Mouse (Mus musculus) right cerebral cortex, postnatal 4 days (tissue): Measurements from ENCODE around the gene 4933402J07Rik.

ENCODE experiments used
- DNase-seq: peaks from one replicate; pipeline ENCODE4 v3.0.0-alpha.2; 2022

The 4933402J07Rik gene

GRCm38 (mm10) chr8:87563553-87563952, at the start of gene 4933402J07Rik:
4933402J07Rik (plus strand) TSS chr8:87563853.
- no peak for DNase-seq

- no peak for DNase-seq
Measured at GRCm38 (mm10) chr8:87517132-87517531, 46.5 kb upstream of the 4933402J07Rik start.

- no peak for DNase-seq
Measured at GRCm38 (mm10) chr8:87525006-87525405, 38.6 kb upstream of the 4933402J07Rik start.

GRCm38 (mm10) chr8:87531176-87531575, 32.5 kb upstream of the 4933402J07Rik start:
- DNase-seq: no peak

GRCm38 (mm10) chr8:87533476-87533875, 30.2 kb upstream of the 4933402J07Rik start:
- DNase-seq: no peak

- DNase-seq: no peak
Measured at GRCm38 (mm10) chr8:87534846-87535245, 28.8 kb upstream of the 4933402J07Rik start.

GRCm38 (mm10) chr8:87536615-87537329, 26.9 kb upstream of the 4933402J07Rik start:
- DNase-seq: peak; percentile 86

GRCm38 (mm10) chr8:87539829-87540394, 23.7 kb upstream of the 4933402J07Rik start:
- DNase-seq: peak; percentile 15

- no peak for DNase-seq
Measured at GRCm38 (mm10) chr8:87549881-87550280, 13.8 kb upstream of the 4933402J07Rik start.

GRCm38 (mm10) chr8:87552801-87553200, 10.9 kb upstream of the 4933402J07Rik start:
- no peak for DNase-seq

GRCm38 (mm10) chr8:87560801-87561200, 2.9 kb upstream of the 4933402J07Rik start:
- DNase-seq: no peak

GRCm38 (mm10) chr8:87569203-87569602, 5.5 kb downstream of the 4933402J07Rik start:
- no peak for DNase-seq

GRCm38 (mm10) chr8:87569706-87570563, 6.3 kb downstream of the 4933402J07Rik start:
- DNase-seq: no peak

- DNase-seq: no peak
Measured at GRCm38 (mm10) chr8:87570564-87570855, 6.9 kb downstream of the 4933402J07Rik start.

- DNase-seq: no peak
Measured at GRCm38 (mm10) chr8:87570880-87571279, 7.2 kb downstream of the 4933402J07Rik start.

GRCm38 (mm10) chr8:87594272-87594671, 30.6 kb downstream of the 4933402J07Rik start:
- peak; percentile 73 for DNase-seq

GRCm38 (mm10) chr8:87602731-87603130, 39.1 kb downstream of the 4933402J07Rik start:
- no peak for DNase-seq

- DNase-seq: no peak
Measured at GRCm38 (mm10) chr8:87609110-87609509, 45.5 kb downstream of the 4933402J07Rik start.

- DNase-seq: no peak
Measured at GRCm38 (mm10) chr8:87609651-87610192, 46.1 kb downstream of the 4933402J07Rik start.

- no peak for DNase-seq
Measured at GRCm38 (mm10) chr8:87613701-87614100, 50.0 kb downstream of the 4933402J07Rik start.

- DNase-seq: no peak
Measured at GRCm38 (mm10) chr8:87619118-87619517, 55.5 kb downstream of the 4933402J07Rik start.

GRCm38 (mm10) chr8:87619529-87619928, 55.9 kb downstream of the 4933402J07Rik start:
- no peak for DNase-seq

- DNase-seq: no peak
Measured at GRCm38 (mm10) chr8:87620225-87620624, 56.6 kb downstream of the 4933402J07Rik start.
